Mouse (Mus musculus) neutrophil, adult 5-6 weeks (primary cell): ENCODE measurements around the gene Gm21863. TPM values are rescaled to one million over a fixed set of nuclear protein-coding genes. Genes with fewer than 3 reads are reported as not detected.
"Not testable (repeated sequence)": the region's sequence is repeated elsewhere in the genome, so short reads cannot be mapped to it uniquely, and the experiment has no call there.

Experiments used
- ATAC-seq: fragments of 151-379, 151-347 bp; 2 replicates; pipeline ENCODE4 v1.8.0; 2017; ENCODE audit warnings: mild to moderate bottlenecking, moderate TSS enrichment; ENCODE audit not compliant: insufficient number of reproducible peaks, poor library complexity, low FRiP score, severe bottlenecking; ENCODE audit errors: extremely low read depth
- total RNA-seq: library from RNA; stranded (forward); fragments of 200-1000 nt; gene quantifications from 2 replicates; pipeline ENCODE4 v1.2.3, GENCODE M21; 2017

Gene Gm21863
- not detected in 2 replicates for total RNA-seq

DNA sequence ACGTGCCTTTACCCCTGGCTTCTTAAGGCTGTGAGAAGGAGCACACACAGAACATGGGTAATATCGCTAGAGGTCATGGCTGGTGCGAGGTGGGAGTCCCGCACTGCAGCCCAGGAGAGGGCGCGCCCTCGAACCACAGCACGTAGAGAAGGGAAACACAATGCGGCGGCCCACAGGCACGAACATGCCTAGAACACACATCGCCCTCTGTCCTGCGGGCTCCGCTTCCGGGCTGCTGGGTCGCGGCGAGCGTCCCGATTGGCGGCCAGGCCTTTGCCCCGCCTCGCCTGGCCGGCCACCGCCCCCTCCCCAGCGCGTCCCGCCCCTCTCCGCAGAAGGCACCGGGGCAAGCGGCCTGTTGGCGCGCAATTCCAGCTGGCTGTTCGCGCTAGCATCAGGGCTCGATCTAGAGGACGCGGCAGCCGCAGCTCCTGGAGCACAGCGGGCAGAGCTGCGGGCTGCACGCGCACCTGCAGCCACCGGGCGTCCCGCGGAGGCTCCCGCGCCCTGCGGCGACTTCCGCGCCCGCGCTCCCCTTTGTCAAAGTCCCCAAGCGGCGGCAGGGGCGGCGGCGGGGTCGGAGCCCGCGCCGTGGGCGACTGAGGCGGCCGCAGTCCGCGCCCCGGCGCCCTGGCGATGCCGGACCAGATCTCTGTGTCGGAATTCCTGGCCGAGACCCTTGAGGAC is at the start of gene Gm21863:
Gene Gm21863, plus strand, starts transcription at position 637 of the 687 bp plus-strand sequence.
- peak; percentile 66; the same call in 1 of the 2 replicates for ATAC-seq

DNA sequence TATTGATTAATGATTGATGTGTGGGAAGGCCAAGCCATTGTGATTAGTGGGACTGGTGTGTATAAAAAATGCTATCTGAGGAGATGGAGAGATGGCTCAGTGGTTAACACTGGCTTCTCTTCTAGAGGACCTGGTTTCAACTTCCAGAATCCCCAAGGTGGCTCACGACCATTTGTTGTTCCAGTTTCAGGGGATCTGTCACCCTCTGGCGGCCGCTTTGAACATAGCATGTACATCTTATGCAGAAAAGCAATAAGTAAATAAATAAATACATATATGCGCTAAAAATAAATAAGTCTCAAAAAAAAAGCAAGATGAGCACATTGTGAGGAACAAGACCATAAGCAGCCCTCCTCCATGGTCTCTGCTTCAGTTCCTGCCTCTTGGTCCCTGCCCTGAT is 26.3 kb upstream of the Gm21863 start:
- ATAC-seq = not testable (repeated sequence)
